Mouse (Mus musculus) cerebellum, postnatal 14 days (tissue): ENCODE data around the gene Pan2.
"Not testable (repeated sequence)": the region's sequence is repeated elsewhere in the genome, so short reads cannot be mapped to it uniquely, and the experiment has no call there.

Experiments
- DNase-seq, 2 experiments: peaks; one replicate each; pipeline ENCODE4 v3.0.0; 2021; ENCODE audit warnings: mixed read lengths in 2 of 2

Pan2 gene

GRCm38 (mm10) chr10:128283604-128284579 lies 19.2 kb upstream of the Pan2 start:
- DNase-seq, result peak; percentile 98

GRCm38 (mm10) chr10:128290594-128290993 lies 12.5 kb upstream of the Pan2 start:
- peak in 1 of 2 experiments; percentile 47 for DNase-seq

GRCm38 (mm10) chr10:128296370-128297090 lies 6.6 kb upstream of the Pan2 start:
- DNase-seq, result peak; percentile 50 to 65

- peak; percentile 81 to 87 for DNase-seq
Measured at GRCm38 (mm10) chr10:128297221-128297620, 5.9 kb upstream of the Pan2 start.

GRCm38 (mm10) chr10:128297622-128298021 lies 5.5 kb upstream of the Pan2 start:
- DNase-seq, result peak; percentile 69 to 72

GRCm38 (mm10) chr10:128298243-128298642 lies 4.9 kb upstream of the Pan2 start:
- no peak for DNase-seq

- no peak for DNase-seq
Measured at GRCm38 (mm10) chr10:128298702-128299171, 4.4 kb upstream of the Pan2 start, which contains the start of gene Il23a. Il23a (minus strand) TSS chr10:128298752.

- no peak for DNase-seq
Measured at GRCm38 (mm10) chr10:128302357-128302756, 778 bp upstream of the Pan2 start.

GRCm38 (mm10) chr10:128302785-128303125 lies 380 bp upstream of the Pan2 start:
- no peak for DNase-seq

GRCm38 (mm10) chr10:128309654-128310053 lies 6.5 kb downstream of the Pan2 start:
- DNase-seq, result no peak

- DNase-seq, result peak; percentile 69 to 81
Measured at GRCm38 (mm10) chr10:128310177-128310576, 7.0 kb downstream of the Pan2 start.

GRCm38 (mm10) chr10:128310902-128311301 lies 7.8 kb downstream of the Pan2 start:
- no peak for DNase-seq

GRCm38 (mm10) chr10:128315578-128315977 lies 12.4 kb downstream of the Pan2 start:
- DNase-seq, result no peak

- DNase-seq, result no peak
Measured at GRCm38 (mm10) chr10:128321641-128322040, 18.5 kb downstream of the Pan2 start.

- peak; percentile 87 to 88 for DNase-seq
Measured at GRCm38 (mm10) chr10:128322141-128323108, 19.3 kb downstream of the Pan2 start, which contains the start of gene Cnpy2. Cnpy2 (plus strand) TSS chr10:128322459.

GRCm38 (mm10) chr10:128323516-128323915 lies 20.4 kb downstream of the Pan2 start:
- DNase-seq, result no peak

- no peak for DNase-seq
Measured at GRCm38 (mm10) chr10:128326825-128327224, 23.7 kb downstream of the Pan2 start.

GRCm38 (mm10) chr10:128327610-128328009 lies 24.5 kb downstream of the Pan2 start:
- DNase-seq, result no peak

GRCm38 (mm10) chr10:128332358-128333249 lies 29.5 kb downstream of the Pan2 start:
- DNase-seq, result not testable (repeated sequence)

GRCm38 (mm10) chr10:128335582-128335981 lies 32.4 kb downstream of the Pan2 start:
- peak; percentile 86 to 89 for DNase-seq

- no peak for DNase-seq
Measured at GRCm38 (mm10) chr10:128336195-128336594, 33.1 kb downstream of the Pan2 start.
